In the genomic region with DNA sequence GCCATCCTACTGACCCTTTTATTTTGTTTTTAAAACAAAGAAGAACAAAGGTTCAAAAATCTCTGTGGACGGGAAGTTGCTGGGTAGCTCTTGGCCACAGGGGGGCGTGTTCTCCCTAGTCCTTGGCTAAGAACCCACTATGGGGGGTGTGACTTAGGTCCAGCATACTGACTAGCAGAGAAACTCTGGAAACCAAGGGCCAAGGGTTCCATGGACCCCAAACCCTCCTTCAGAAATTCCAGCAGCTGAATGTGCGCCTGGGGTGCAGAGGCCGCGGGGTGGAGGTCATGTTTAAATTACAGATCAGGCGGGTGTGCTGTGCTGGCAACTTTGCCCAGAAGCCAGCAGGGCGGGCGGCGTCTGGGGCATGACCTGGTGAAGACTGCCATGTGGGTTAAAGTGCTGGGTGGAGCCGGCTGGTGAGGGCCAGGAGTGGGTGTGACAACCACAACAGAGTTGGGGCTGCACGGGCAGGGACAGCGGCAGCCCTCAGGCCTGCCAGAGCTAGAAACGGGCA, we compare ENCODE assay signal across 8 mouse cellular contexts. TPM values are rescaled to one million over a fixed set of nuclear protein-coding genes. Genes with fewer than 3 reads are reported as not detected.
DNase-seq lines count a peak whose midpoint lies in the region; ATAC-seq and TF ChIP-seq lines count a peak whose summit lies in the region.

No protein-coding gene starts in this region.

- H3K27ac ChIP-seq in left cerebral cortex, adult 2 months, result no peak overlapping the region
- H3K27ac ChIP-seq in intestine, embryonic 15.5 days, result no peak overlapping the region
- H3K27ac ChIP-seq in liver, postnatal 0 days (ENCODE audit: low read depth), result peak overlapping the region; percentile 58; the same call in 1 of the 2 replicates

- intact Hi-C loops in left cerebral cortex, adult 2 months (cut with DNase I), result loop anchor here (5.0 kb wide), 1 partner anchor 61 kb away; no protein-coding TSS in a partner anchor
- intact Hi-C loops in left cerebral cortex, postnatal 36 days (cut with DNase I), result loop anchor here (5.0 kb wide), 1 partner anchor 61 kb away; no protein-coding TSS in a partner anchor

- TF ChIP-seq EP300 in liver, postnatal 0 days (IDR thresholded peaks at IDR 0.05; ENCODE audit: low read depth), result peak; percentile 39; the same call in 1 of the 2 replicates

- peak; percentile 55 for TF ChIP-seq CTCF in left cerebral cortex, adult 2 months (IDR thresholded peaks at IDR 0.05)
- TF ChIP-seq CTCF in liver, postnatal 0 days (IDR thresholded peaks at IDR 0.05; ENCODE audit: low read depth), result peak; percentile 76

- no peaks in the 10 kb centered on the region for H3K27me3 ChIP-seq in intestine, embryonic 15.5 days (replicated peaks)
- H3K27me3 ChIP-seq in liver, postnatal 0 days (ENCODE audit: insufficient read depth, low read length), result no peaks in the 10 kb centered on the region

- WGBS in intestine, embryonic 15.5 days, result 37% methylated on average over 13 of the region's 13 CpGs
- 41% methylated on average over 13 of the region's 13 CpGs for WGBS in liver, postnatal 0 days (ENCODE audit: insufficient replicate concordance)

- H3K4me1 ChIP-seq in intestine, embryonic 15.5 days (replicated peaks), result peaks cover 14% of the 10 kb centered on the region
- peaks cover 36% of the 10 kb centered on the region for H3K4me1 ChIP-seq in liver, postnatal 0 days (ENCODE audit: insufficient read depth)

- H3K9me3 ChIP-seq in intestine, embryonic 15.5 days, result no peaks in the 10 kb centered on the region
- H3K9me3 ChIP-seq in liver, postnatal 0 days (ENCODE audit: low read length), result no peaks in the 10 kb centered on the region

- peak; percentile 47; the same call in 1 of the 2 replicates for ATAC-seq in intestine, embryonic 15.5 days
- peak; percentile 83 for ATAC-seq in liver, postnatal 0 days
- no peak for ATAC-seq in monocyte, adult 5-6 weeks (replicated peaks; ENCODE audit: insufficient number of reproducible peaks, low FRiP score, low TSS enrichment, poor library complexity, severe bottlenecking)

- no peak overlapping the region for H3K9ac ChIP-seq in intestine, embryonic 15.5 days
- H3K9ac ChIP-seq in liver, postnatal 0 days (replicated peaks), result peak overlapping the region; percentile 50

- H3K4me2 ChIP-seq in intestine, embryonic 15.5 days (replicated peaks), result peak overlapping the region; percentile 17; the same call in 1 of the 2 replicates
- H3K4me2 ChIP-seq in liver, postnatal 0 days (ENCODE audit: low read depth, low read length), result peak overlapping the region; percentile 62

- DNase-seq in left cerebral cortex, adult 2 months (ENCODE audit: extremely low spot score in 1 of 2, low spot score in 2 of 2), result peak; percentile 16 to 20
- no peak for DNase-seq in left cerebral cortex, postnatal 36 days (ENCODE audit: low spot score in 2 of 2)
- DNase-seq in MN1 (ENCODE audit: low spot score), result peak; percentile 84
- peak; percentile 75 to 78 for DNase-seq in cerebellum, postnatal 10 days
- DNase-seq in liver, postnatal 0 days, result peak; percentile 76
- DNase-seq in spleen, postnatal 10 days (ENCODE audit: low spot score in 2 of 2), result peak; percentile 67 to 80

- no peak overlapping the region for H3K4me3 ChIP-seq in left cerebral cortex, adult 2 months
- H3K4me3 ChIP-seq in intestine, embryonic 15.5 days (replicated peaks), result no peak overlapping the region
- no peak overlapping the region for H3K4me3 ChIP-seq in liver, postnatal 0 days (ENCODE audit: low read depth, low read length)

- no peaks in the 10 kb centered on the region for H3K36me3 ChIP-seq in intestine, embryonic 15.5 days
- no peaks in the 10 kb centered on the region for H3K36me3 ChIP-seq in liver, postnatal 0 days (replicated peaks; ENCODE audit: insufficient read depth, low read length)

RNA-seq across cellular contexts. Expression of a gene that starts 29.9 kb away (rescaled TPM):
- total RNA-seq in left cerebral cortex, adult 2 months (2021), result 10 to 100 TPM; 19.4 to 20.6 TPM
- 10 to 100 TPM; 16.9 to 19.1 TPM for total RNA-seq in left cerebral cortex, postnatal 36 days (2021)
- 16.8 and 16.9 TPM in 2 replicates for polyA plus RNA-seq in intestine, embryonic 15.5 days (2015; fragmentation: Nextera tagmentation; extraction: Ambion mirVana)
- 11.7 and 13.5 TPM in 2 replicates for polyA plus RNA-seq in liver, postnatal 0 days (2015; fragmentation: Nextera tagmentation; extraction: Ambion mirVana)
- 7.4 to 9.3 TPM (median 9.1 TPM) in 3 replicates for total RNA-seq in monocyte, adult 5-6 weeks (2017)

RNA-seq across cellular contexts. Expression of a gene that starts 41.6 kb away (rescaled TPM):
- 10 to 100 TPM; 53.9 to 67.1 TPM for total RNA-seq in left cerebral cortex, adult 2 months (2021)
- 10 to 100 TPM; 52.2 to 55.6 TPM for total RNA-seq in left cerebral cortex, postnatal 36 days (2021)
- 520 and 568 TPM in 2 replicates for polyA plus RNA-seq in intestine, embryonic 15.5 days (2015; fragmentation: Nextera tagmentation; extraction: Ambion mirVana)
- polyA plus RNA-seq in liver, postnatal 0 days (2015; fragmentation: Nextera tagmentation; extraction: Ambion mirVana), result 183 and 184 TPM in 2 replicates
- 23.3 to 27.2 TPM (median 24.2 TPM) in 3 replicates for total RNA-seq in monocyte, adult 5-6 weeks (2017)

Comparison
In these comparisons a context has a peak if more than half of its experiments do, and no peak if none do; other contexts are left out.
1. DNase-seq: peak in left cerebral cortex, adult 2 months (2 of 2), MN1 (single experiment), cerebellum, postnatal 10 days (2 of 2), liver, postnatal 0 days (single experiment) and spleen, postnatal 10 days (2 of 2); none in left cerebral cortex, postnatal 36 days (0 of 2).